Mouse (Mus musculus): ENCODE measurements around the gene Stx1a. TPM values are rescaled to one million over a fixed set of nuclear protein-coding genes. Genes with fewer than 3 reads are reported as not detected.
A peak's percentile ranks its signal among the peaks of the same experiment; 100 is the strongest.

Gene Stx1a
- total RNA-seq (2021) = 100 to 1,000 TPM; 340 to 346 TPM
- long read RNA-seq, experiment 1, transcript Stx1a-201 (10 exons, 2,162 nt) = major isoform, 434 of 521 reads
- long read RNA-seq, experiment 1, partial matches to known transcripts = 38 of 521 reads
- long read RNA-seq, experiment 1, other reads (novel, unspliced or antisense) = 48 of 521 reads
- long read RNA-seq, experiment 2, transcript Stx1a-201 (10 exons, 2,162 nt) = major isoform, 300 of 388 reads
- long read RNA-seq, experiment 2, partial matches to known transcripts = 36 of 388 reads
- long read RNA-seq, experiment 2, other reads (novel, unspliced or antisense) = 50 of 388 reads

DNA sequence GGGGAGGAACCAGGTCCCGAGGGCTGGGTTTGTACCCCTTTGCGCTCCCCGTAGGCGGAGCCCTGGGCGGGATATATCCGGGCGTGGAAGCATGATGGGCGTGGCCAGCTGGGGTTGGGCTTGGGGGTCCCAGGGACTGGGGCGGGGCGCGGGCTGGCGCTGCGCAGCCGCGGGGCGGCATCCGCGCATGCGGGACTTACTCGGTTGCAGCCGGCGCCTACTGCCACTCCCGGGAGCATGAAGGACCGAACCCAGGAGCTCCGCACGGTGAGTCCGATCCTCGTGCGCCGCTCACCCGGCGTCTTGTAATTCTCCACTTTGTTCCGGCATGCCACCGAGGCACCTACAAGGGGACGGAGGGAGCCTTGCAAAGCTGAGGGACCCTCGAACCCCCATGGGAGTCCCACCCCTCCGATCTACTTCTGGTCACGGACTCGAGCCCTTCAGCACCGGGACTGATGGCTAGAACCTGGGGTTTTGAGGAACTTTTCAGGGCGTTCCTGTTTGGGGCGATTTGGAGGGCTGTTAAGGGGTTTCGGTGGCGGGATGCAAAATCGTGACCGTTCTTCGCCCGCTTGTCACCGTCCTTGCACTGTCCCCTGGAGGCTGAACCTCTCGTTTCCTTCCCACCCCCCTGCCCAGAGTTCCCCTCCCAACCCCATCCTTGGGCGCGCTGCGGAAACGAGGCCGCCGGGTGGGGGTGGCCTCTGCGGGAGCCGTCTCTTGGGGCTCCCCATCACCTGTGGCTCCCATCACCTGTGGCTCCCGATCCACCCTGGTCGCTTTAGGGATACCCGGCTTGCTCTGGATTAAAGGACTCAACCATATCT lies at the start of gene Stx1a:
Gene Stx1a, plus strand, starts transcription at position 139 of the 830 bp plus-strand sequence.
- H3K4me3 ChIP-seq = peak within 1 kb of the TSS; percentile 85
- intact Hi-C loops (cut with DNase I) = no loop called here
- no peak; the same call in 1 of the 2 replicates for TF ChIP-seq CTCF (IDR thresholded peaks at IDR 0.05)
- peak; percentile 87 to 89 for DNase-seq (ENCODE audit: extremely low spot score in 1 of 2, low spot score in 2 of 2)
- peak within 1 kb of the TSS; percentile 86 for H3K27ac ChIP-seq

DNA sequence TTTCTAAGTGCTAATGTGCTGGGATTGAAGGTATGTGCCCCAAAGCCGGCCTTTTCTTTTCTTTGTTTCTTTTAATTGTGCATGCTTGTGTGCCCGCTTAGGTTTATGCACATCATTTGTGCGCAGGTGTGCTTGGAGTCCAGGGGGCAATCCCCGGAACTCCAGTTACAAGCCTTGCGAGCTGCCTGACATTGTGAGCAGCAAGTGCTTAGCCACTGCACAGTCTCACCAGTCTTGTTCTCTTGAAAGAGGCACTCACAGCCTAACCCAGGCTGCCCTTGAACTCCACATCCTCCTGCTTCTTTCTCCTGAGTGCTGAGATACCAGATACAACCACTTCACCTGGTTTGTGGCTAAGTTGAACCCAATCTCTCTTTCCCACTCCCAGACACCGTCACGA lies 49.8 kb upstream of the Stx1a start:
- no peak for TF ChIP-seq CTCF (IDR thresholded peaks at IDR 0.05)
- no peak for DNase-seq (ENCODE audit: extremely low spot score in 1 of 2, low spot score in 2 of 2)
- no peak overlapping the region for H3K27ac ChIP-seq
- intact Hi-C loops (cut with DNase I) = no loop called here
- no peak overlapping the region for H3K4me3 ChIP-seq

DNA sequence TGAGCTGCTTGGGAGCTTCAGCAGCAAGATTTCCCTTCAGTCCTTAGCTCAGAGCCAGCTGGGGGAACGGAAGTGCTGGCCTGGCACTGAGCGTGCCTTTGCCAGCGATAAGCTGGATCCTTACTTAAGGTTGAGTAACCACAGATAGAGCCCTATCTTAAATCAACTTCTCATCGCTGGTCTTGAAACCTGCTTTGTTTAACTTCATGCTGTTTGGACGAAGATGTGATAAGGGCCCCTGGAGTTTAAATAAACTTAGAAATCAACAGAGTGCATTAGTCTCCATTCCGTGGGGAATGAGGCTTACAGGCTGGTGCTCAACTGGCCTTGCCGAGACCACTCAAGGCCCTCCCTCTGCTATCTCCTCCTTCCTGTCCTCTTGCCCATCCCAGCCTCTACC lies 49.0 kb upstream of the Stx1a start:
- no peak for DNase-seq (ENCODE audit: extremely low spot score in 1 of 2, low spot score in 2 of 2)
- Histone ChIP-seq H3K27ac (no peak overlapping the region), H3K4me3 (no peak overlapping the region)
- TF ChIP-seq CTCF (IDR thresholded peaks at IDR 0.05) = no peak
- intact Hi-C loops (cut with DNase I) = no loop called here

DNA sequence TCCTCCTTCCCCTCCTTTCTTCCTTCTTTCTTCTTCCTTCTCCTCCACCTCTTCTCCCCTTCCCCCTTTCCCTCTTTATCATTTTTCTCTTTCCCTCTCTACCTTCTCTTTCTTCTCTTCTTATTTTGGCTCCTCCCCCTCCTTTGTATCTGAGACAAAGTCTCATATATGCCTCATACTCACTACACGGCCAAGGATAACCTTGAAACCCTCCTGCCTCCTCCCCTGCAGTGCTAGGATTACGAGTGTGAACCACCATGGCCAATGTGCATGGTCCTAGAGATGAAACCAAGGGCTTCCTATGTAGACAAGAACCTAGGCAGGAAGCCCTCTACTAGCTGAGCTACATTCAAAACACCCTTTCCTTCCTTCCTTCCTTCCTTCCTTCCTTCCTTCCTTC lies 48.4 kb upstream of the Stx1a start:
- no peak overlapping the region for H3K27ac ChIP-seq
- H3K4me3 ChIP-seq = no peak overlapping the region
- no peak for TF ChIP-seq CTCF (IDR thresholded peaks at IDR 0.05)
- no peak for DNase-seq (ENCODE audit: extremely low spot score in 1 of 2, low spot score in 2 of 2)
- intact Hi-C loops (cut with DNase I) = no loop called here

DNA sequence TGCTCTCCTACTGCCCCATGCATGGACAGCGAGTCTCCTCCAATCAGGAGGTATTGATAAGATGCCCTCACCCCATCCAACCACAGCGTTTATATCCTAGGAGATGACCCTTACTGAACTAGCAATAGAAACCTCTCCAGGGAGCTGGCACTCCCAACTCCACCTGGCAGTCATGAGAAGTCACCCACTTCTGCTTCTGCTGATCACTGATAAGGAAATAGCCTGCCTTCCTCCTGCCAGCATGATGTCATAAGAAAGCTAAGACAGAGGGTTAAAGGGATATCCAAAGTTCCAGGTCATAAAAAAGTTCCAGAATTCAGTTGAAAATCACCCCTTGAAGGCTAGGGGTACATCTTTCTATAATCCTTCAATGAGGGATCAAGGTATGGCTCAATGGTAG lies 47.1 kb upstream of the Stx1a start:
- intact Hi-C loops (cut with DNase I) = no loop called here
- H3K27ac ChIP-seq = no peak overlapping the region
- H3K4me3 ChIP-seq = no peak overlapping the region
- no peak for DNase-seq (ENCODE audit: extremely low spot score in 1 of 2, low spot score in 2 of 2)
- no peak for TF ChIP-seq CTCF (IDR thresholded peaks at IDR 0.05)

DNA sequence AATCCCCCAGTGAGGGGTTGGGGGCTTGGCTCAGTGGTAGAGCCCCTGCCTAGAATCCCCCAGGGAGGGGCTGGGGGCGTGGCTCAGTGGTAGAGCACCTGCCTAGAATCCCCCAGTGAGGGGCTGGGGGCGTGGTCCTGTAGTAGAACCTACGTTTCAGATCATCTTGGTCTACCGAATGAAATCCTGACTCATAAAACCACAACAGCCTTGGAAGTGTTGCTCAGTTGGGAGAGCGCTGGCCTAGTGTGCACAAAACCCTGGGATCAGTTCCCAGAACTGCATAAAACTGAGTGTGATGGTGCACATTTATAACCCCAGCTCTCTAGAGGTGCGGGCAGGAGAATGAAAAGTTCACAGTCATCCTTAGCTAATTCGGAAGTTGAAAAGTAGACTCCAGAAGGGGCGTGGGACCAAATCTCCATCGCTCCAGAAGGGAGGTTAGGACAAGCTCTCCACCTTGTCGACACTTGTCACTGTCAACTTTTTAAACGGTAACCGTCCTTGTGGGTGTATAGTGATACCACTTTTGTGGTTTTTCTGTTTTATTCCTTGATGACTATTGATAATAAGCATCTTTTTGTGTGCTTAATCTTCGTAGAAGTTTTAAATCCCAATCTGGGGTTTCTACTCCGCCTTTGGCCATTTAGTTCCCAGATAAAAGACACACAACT lies 46.6 kb upstream of the Stx1a start:
- no peak for DNase-seq (ENCODE audit: extremely low spot score in 1 of 2, low spot score in 2 of 2)
- Histone ChIP-seq H3K27ac (no peak overlapping the region), H3K4me3 (no peak overlapping the region)
- intact Hi-C loops (cut with DNase I) = no loop called here
- no peak for TF ChIP-seq CTCF (IDR thresholded peaks at IDR 0.05)

DNA sequence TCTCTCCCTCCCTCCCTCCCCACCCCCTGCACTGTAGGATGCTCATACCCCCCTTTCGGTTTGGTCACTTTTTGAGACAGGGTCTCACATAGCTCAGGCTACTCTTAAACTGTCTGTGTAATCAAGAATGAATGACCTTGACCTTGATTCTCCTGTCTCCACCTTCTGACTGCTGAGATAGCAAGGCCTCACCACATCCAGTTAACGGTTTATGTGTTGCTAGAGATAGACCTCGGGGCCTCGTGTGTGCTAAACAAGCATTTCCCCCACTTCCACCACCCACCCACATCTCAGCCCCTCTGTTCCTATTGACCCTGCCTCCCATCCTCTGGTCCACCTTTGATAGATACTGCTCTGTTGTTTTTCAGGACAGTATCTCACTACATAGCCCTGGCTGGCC lies 45.4 kb upstream of the Stx1a start:
- no peak overlapping the region for H3K4me3 ChIP-seq
- no peak overlapping the region for H3K27ac ChIP-seq
- DNase-seq (ENCODE audit: extremely low spot score in 1 of 2, low spot score in 2 of 2) = no peak
- no peak for TF ChIP-seq CTCF (IDR thresholded peaks at IDR 0.05)
- intact Hi-C loops (cut with DNase I) = no loop called here

DNA sequence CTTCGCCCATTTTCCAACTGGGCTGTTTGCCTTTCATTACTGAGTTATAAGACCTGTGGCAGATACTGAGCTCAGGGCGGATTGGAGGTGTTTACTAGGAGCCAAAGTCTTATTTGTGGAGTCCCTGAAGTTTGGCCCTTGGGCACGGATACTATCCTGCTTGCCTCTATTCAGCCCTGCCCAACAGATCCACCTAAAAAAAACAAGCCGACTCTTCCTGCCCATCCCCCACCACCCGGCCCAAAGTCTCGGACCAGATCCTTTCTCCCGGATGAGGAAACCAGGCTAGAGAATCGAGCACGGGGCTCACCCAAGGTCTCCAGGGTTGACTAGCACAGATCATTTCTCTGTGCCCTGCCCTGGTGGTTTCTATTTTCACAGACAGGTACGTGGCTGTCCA lies 42.1 kb upstream of the Stx1a start:
- TF ChIP-seq CTCF (IDR thresholded peaks at IDR 0.05) = no peak
- no peak overlapping the region for H3K4me3 ChIP-seq
- H3K27ac ChIP-seq = no peak overlapping the region
- intact Hi-C loops (cut with DNase I) = no loop called here
- DNase-seq (ENCODE audit: extremely low spot score in 1 of 2, low spot score in 2 of 2) = no peak

DNA sequence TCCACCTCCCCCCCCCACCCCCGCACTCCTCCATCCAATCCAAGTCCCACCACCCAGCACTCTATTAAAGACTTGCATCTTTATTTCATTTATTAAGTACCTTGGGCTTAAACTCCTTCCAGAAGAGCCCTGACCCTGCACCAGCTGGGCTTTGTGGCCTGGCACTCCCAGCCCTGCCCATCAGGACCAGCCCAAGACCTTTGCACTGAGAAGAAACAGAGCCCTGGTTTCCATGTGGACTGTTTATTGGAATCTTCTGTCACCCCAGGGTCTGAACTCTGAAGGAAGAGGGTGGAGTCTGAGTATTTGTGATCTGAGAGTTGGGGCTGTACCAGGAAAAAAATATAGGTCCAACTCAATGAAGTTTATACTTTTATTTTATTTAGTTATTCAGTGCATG lies 40.2 kb upstream of the Stx1a start:
- no peak for TF ChIP-seq CTCF (IDR thresholded peaks at IDR 0.05)
- intact Hi-C loops (cut with DNase I) = no loop called here
- no peak for DNase-seq (ENCODE audit: extremely low spot score in 1 of 2, low spot score in 2 of 2)
- no peak overlapping the region for H3K27ac ChIP-seq
- no peak overlapping the region for H3K4me3 ChIP-seq

DNA sequence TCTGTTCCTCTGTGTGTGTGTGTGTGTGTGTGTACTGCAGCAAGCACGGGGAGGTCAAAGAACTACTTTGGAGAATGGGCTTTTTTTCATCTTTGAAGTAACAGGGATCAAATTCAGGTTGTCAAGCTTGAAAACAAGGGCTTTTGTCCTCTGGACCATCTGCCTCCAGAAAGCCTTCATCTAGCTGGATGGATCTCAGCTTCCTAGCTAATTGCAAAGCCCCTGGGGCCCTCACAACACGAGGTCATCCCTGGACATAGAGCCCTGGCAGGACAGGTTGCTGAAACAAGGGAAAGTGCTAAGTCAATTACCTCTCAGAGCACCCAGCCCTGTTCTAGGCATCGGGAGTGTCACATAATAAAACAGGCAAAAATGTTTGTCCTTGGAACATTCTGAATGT lies 39.5 kb upstream of the Stx1a start:
- Histone ChIP-seq H3K4me3 (no peak overlapping the region), H3K27ac (no peak overlapping the region)
- no peak for TF ChIP-seq CTCF (IDR thresholded peaks at IDR 0.05)
- DNase-seq (ENCODE audit: extremely low spot score in 1 of 2, low spot score in 2 of 2) = no peak
- intact Hi-C loops (cut with DNase I) = no loop called here

DNA sequence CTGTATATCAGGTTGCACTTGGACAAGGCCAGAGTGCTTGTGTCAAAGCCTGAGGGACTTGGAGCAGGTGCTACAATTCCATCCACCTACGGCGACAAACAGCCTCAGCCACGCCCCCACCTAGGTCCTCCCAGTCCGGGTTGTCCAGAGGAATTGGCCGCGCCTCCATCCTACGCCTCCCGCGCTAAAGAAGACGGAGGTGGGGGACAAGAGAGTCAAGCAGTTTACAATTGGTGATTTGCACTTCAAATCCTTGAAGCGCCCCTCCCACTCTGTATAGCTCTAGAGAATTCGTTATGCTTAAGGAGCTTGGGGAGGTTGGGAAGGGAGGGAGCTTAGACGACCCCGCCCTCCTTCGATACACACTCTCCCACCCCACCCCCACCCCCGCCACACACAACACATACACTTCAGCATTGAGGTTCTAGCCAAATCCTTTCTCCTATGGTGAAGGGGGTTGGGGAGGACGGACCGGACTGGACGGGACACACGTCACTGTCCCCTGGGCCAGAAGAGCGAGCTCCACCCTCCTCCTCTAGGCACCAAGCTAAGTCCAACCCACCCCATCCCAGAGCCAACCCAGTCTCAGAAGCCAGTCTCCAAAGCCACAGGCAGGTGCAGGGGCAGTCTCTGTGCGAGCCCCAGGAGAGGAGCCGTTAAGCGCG lies 37.5 kb upstream of the Stx1a start, which contains the start of gene Cldn3:
Gene Cldn3, plus strand, starts transcription at position 582 of the 665 bp plus-strand sequence.
- no peak for TF ChIP-seq CTCF (IDR thresholded peaks at IDR 0.05)
- no peak for DNase-seq (ENCODE audit: extremely low spot score in 1 of 2, low spot score in 2 of 2)
- Histone ChIP-seq H3K4me3 (no peak within 1 kb of the TSS; the same call in 1 of the 2 replicates), H3K27ac (no peak within 1 kb of the TSS)
- intact Hi-C loops (cut with DNase I) = no loop called here
